Mouse (Mus musculus): ENCODE measurements at regions not wholly inside any gene's neighbourhood (a gene's known extent, or its start where the extent isn't known, plus 50 kb on each side); places are given as distances from the start of the nearest gene placed in this dataset.

GRCm38 (mm10) chr12:107539683-107540082 is 51.3 kb downstream of the 3110018I06Rik start:
- DNase-seq (ENCODE audit: low spot score in 2 of 2): no peak

GRCm38 (mm10) chr12:107541196-107541595 is 52.8 kb downstream of the 3110018I06Rik start:
- DNase-seq (ENCODE audit: low spot score in 2 of 2): no peak

DNA sequence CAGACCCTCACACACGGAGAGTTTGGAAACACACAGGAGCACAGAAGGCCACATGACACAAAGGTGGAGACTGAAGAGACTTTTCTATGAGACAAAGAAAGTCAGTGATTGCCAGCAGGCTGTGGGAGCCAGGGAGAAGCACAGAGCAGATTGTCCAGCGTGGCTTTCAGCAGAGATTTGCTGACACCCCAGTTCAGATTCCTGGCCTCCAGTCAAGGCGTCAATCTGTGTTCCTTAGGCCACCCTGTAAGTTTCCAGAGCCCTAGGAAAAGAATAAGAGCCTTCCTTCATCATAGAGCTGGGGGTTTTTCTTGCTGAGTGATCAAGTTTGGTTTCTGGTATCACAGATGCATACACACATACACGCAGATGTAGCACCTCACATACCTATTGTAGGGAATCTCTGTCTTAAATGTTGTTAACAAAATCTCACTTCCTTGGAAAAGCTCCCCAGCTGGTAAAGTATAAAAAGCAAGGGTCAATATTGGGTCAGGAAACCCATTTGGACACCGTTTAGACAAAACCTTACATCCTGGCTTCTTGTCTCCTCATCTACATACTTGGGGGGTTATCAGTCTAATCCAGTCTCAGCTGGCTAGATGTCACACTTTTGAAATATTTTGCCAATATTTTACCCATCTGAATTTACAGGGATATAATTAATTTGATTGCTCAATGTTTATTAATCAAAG is 58.9 kb downstream of the 3110018I06Rik start:
- no peak for DNase-seq (ENCODE audit: low spot score in 2 of 2)

DNA sequence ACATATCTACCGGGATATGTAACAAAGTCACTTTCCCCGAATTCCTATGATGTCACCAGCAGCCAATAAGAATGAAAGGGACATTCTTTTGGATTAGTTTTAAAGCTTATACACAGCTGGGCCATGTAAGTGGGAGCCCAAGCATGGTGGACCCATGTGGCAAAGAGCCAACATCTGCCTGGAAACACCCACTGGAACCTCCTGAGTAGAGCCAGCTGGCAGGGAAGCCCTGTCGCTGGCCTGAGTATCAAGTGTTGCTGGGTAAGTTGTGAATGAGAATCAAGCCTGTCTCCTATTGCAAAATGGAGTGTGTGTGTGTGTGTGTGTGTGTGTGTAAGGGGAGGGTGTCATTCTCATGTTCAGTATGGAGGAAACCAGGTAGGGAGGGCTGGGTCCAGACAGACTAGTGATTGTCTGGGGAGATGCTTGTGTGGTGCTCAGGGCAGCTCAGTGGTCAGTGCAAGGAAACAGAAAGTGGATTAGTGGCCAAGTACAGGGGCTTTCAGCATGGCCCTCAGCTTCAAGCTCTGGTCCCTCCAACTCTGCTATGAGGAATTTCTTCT is 59.5 kb downstream of the 3110018I06Rik start:
- DNase-seq (ENCODE audit: low spot score in 2 of 2): peak; percentile 43 to 44

GRCm38 (mm10) chr12:107549452-107550296 is 61.2 kb downstream of the 3110018I06Rik start:
- peak in 1 of 2 experiments; percentile 24 for DNase-seq (ENCODE audit: low spot score in 2 of 2)

DNA sequence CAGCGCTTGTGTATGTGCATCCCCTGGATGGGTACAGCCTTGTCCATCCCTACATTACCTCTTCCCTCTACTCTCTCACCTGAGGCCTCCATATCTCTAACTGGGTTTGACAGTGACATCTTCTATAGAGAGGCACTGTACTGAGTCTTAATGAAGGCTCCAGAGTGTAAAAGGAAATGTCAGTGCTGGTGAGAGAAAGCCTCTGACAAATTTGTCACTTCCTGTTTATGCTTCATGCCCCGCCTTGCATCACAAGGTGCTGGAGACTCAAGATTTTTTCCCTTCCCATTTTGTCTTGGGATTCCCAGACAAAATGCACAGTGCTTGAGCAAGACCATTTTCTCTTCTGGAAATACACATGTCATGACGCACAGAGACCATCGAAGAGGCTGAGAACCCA is 70.8 kb downstream of the 3110018I06Rik start:
- no peak for DNase-seq (ENCODE audit: low spot score in 2 of 2)

DNA sequence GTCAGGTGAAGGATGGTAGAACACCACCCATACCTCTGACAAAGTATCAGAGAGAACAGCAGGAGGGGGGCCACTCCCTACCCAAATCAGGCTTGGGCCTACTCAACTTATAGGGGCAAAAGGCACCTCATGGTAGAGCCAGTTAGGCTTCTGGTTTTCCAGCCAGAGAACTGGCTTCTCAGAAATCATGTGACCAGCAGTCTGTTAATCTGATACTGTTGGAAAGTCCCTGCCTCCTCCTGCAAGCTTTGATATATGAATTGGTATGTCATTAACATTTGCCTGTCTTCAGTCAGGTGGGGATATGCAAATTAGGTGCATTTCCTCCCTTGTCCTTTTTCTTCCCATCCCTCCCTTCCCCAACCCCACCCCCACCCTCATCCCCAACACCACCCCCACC is 71.7 kb downstream of the 3110018I06Rik start:
- DNase-seq (ENCODE audit: low spot score in 2 of 2): no peak

DNA sequence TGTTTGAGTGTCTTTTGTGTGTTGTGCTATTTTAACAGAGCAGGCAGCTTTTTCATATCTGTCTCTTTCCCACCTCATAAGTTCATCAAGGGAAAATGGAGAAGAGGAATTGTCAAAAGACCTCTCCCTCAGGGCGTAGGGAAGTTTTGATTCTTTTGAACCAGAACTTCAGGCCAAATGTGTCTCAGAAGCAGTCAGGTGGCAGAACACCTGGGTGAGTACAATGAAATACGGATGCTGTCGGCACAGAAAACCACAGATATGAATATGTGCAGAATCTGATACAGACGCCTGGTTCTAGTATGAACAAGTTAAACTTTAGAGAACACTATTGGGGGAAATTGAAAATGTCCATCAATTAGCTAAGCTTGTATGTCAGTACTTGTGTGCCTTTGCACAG is 84.2 kb downstream of the 3110018I06Rik start:
- DNase-seq (ENCODE audit: low spot score in 2 of 2): no peak

DNA sequence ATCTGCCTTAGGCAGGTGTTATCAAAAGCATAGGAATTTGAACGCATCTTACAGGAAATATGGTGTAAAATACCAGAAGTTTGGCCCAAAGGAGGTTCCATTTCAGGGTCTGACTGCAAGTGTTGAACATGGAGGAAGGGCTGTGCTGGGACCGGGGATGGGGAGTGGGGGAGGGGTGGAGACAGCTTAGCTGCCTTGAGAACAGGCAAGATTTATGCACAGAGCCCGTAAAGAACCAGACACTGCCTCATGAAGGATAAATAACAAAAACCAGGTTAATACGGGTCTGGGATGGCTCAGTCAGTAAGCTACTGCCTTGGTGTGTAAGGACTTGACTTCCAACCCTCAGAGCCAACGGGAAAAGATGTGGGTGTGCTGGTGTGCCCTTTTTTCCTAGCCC is 91.1 kb downstream of the 3110018I06Rik start:
- no peak for DNase-seq (ENCODE audit: low spot score in 2 of 2)

DNA sequence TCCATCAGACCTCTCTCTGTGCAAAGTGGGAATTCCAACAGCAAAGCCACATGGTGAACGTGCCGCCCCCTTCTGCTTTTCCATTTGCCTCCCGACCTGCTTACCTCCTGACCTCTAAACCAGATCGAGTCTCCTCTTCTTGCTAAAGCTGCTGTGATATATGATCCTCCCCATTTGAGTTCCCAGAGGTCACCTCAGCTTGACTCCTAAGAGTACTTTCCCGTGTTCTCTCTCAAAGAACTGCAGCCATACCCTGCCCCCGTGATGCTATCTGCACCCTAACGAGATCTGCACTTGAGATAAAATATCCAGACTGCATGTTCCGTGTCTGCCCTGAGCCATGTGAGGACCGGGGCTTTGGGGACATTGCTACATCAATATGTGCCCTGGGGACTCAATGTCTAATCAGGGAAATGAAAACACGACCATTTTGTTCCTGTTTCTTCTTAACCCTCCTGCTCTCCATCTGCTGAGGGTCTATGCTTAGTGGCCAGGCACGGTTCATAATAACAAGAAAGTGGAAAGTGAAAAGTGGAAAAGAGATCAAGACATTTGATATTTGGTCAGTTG is 94.8 kb downstream of the 3110018I06Rik start:
- DNase-seq (ENCODE audit: low spot score in 2 of 2): no peak

- DNase-seq (ENCODE audit: low spot score in 2 of 2): no peak
These were observed 97.3 kb downstream of the 3110018I06Rik start for GRCm38 (mm10) chr12:107585696-107586225.

- no peak for DNase-seq (ENCODE audit: low spot score in 2 of 2)
These were observed 107.8 kb downstream of the 3110018I06Rik start for GRCm38 (mm10) chr12:107596236-107596635.

GRCm38 (mm10) chr12:107600576-107600975 is 112.1 kb downstream of the 3110018I06Rik start:
- no peak for DNase-seq (ENCODE audit: low spot score in 2 of 2)

DNA sequence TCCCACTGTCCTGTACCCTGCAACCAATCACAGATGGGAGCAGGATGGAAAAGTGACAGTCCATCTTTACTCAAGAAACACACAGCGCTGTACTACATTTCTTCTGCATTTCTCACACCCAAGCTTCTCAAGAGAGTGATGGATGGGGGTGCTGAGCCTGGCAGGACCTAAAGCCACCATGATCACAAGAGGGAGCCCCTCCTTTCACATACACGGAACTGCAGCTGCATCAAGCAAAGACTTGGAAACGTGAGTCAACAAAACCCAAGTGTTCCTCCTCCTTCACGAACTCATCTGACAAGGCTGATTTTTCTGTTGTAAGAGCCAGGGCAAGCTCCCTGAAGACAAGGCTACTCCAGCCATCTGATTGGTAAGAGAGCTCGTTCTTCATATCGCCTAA is 120.5 kb downstream of the 3110018I06Rik start:
- DNase-seq (ENCODE audit: low spot score in 2 of 2): no peak

GRCm38 (mm10) chr12:107609986-107610385 is 121.6 kb downstream of the 3110018I06Rik start:
- no peak for DNase-seq (ENCODE audit: low spot score in 2 of 2)

GRCm38 (mm10) chr12:107617212-107617994 is 129.0 kb downstream of the 3110018I06Rik start:
- no peak for DNase-seq (ENCODE audit: low spot score in 2 of 2)

GRCm38 (mm10) chr12:107624446-107624845 is 136.0 kb downstream of the 3110018I06Rik start:
- no peak for DNase-seq (ENCODE audit: low spot score in 2 of 2)

DNA sequence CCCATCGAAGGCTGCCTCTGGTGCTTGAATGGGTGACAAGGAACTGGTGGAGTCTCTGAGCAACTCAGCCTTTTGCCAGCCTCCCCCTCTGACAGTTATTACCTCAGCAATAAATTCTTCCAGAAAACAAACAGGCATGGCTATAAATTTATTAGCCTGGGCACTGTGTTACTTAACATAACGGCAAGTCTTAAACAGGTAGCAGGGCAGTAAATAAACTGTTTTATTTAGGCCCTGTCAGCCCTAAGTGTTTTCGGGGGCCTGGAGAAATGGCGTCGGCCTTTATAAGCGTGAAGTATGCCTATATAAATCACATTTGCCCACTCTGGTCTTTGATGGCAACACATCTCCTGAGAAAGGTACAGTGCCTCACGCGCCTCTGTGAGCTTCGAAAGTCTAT is 159.6 kb downstream of the 3110018I06Rik start:
- no peak for DNase-seq (ENCODE audit: low spot score in 2 of 2)

GRCm38 (mm10) chr12:107652126-107652728 is 163.8 kb downstream of the 3110018I06Rik start:
- no peak for DNase-seq (ENCODE audit: low spot score in 2 of 2)

- no peak for DNase-seq (ENCODE audit: low spot score in 2 of 2)
These were observed 164.7 kb downstream of the 3110018I06Rik start for GRCm38 (mm10) chr12:107653131-107653530.

DNA sequence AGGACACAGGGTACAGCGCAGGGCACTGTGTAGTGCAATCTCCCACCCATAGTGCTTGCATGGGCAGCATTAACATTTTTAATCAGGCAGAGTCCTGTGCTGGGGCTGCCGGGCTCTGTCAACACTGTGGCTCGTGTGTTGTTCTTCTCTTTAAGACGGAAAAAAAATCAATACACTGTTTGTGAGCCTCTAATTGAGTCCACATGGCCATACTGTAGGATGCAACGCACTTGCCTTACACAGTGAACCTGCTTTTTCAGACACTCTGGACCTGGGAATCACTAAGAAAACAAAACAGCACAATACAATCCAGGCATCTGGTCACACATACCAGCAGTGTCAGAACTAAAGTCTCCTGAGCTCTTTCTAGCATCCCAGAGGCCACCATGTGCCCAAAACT is 168.4 kb downstream of the 3110018I06Rik start:
- no peak for DNase-seq (ENCODE audit: low spot score in 2 of 2)

Measured in right cerebral cortex, postnatal 10 days (tissue).